Comparison of ENCODE assay signal across 13 mouse cellular contexts in the genomic region with DNA sequence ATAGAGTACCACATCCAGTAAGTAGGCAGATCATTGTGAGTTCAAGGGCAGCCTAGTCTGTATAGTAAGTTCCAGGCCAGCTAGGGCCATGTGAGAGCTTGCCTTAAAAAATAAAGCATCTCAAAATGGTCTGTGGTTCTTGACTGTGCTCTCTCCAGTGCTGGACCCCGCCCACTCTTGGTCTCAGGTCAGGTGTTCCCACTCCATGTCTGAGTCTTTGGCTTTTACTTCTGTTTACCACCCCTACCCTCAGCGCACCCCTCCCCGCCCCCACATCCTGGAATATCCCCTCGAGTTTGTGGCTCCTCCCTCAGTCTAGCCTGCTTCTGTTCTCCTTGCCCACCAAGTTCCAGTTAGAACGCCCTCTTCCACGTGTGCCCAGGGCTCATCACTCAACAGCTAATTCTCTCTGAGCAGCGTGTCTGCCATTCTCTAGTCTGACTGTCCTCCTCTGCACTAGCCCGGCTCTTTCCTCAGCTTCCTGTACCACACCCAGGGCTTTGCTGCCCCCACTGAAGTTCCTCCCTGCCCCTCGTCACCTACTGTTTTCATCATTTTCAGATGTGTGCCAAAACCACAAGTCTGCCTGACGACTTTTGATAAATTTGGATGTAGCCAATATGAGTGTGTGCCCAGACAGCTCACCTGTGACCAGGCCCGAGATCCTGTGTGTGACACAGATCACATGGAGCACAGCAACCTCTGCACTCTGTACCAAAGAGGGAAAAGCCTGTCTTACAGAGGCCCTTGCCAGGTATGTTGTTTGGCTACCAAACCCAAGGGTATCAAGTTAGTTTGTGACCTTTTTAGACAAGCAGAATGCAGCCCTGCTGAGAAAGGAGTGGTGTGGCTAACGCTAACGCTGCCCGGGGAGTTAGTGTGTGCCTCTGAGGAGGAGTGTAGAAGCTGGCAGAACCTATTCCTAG. TPM values are rescaled to one million over a fixed set of nuclear protein-coding genes. Genes with fewer than 3 reads are reported as not detected.
DNase-seq lines count a peak whose midpoint lies in the region; ATAC-seq and TF ChIP-seq lines count a peak whose summit lies in the region.
"Had no signal": no experiment of that assay in that cellular context is flagged by ENCODE, and none has a peak within 500 bp of the region (broad histone marks: within the 10 kb centered on the region; RNA-seq: fewer than 3 reads in every experiment).

No protein-coding gene starts in this region.

- H3K36me3 ChIP-seq in spleen, adult 2 months (ENCODE audit: control insufficient read depth, insufficient read depth, low read length): no peaks in the 10 kb centered on the region
- no peaks in the 10 kb centered on the region for H3K36me3 ChIP-seq in liver, embryonic 16.5 days (ENCODE audit: control insufficient read depth, insufficient read depth)
- no peaks in the 10 kb centered on the region for H3K36me3 ChIP-seq in splenic B cell, adult 2 months (ENCODE audit: control insufficient read depth, insufficient read depth, low read length, poor library complexity, severe bottlenecking)
- H3K36me3 ChIP-seq in midbrain, embryonic 10.5 days: peaks cover 72% of the 10 kb centered on the region
- peaks cover 3% of the 10 kb centered on the region; the same call in 1 of the 2 replicates for H3K36me3 ChIP-seq in intestine, embryonic 16.5 days (ENCODE audit: control insufficient read depth, insufficient read depth, low read length)

- H3K4me3 ChIP-seq in spleen, adult 2 months (ENCODE audit: extremely low read depth, insufficient read depth, insufficient read length): no peak overlapping the region
- H3K4me3 ChIP-seq in liver, embryonic 16.5 days (ENCODE audit: low read depth, low read length): no peak overlapping the region
- H3K4me3 ChIP-seq in midbrain, embryonic 10.5 days: no peak overlapping the region
- no peak overlapping the region for H3K4me3 ChIP-seq in intestine, embryonic 16.5 days (ENCODE audit: low read length)
- H3K4me3 ChIP-seq: midbrain, embryonic 13.5 days had no signal

- no peak for TF ChIP-seq CTCF in spleen, adult 2 months (IDR thresholded peaks at IDR 0.05; ENCODE audit: extremely low read depth, insufficient read depth, insufficient read length, insufficient replicate concordance)

- no peak for TF ChIP-seq POLR2A in spleen, adult 2 months (IDR thresholded peaks at IDR 0.05; ENCODE audit: low read depth, low read length)

- DNase-seq in spleen, adult 2 months (ENCODE audit: low read depth in 1 of 2, low spot score in 2 of 2): peak in 1 of 2 experiments; percentile 13
- DNase-seq in spleen, adult 18-20 months: no peak
- DNase-seq in splenic B cell, adult 2 months (ENCODE audit: low read depth, low spot score): peak; percentile 63
- no peak for DNase-seq in ovary, adult 18-20 months (ENCODE audit: low spot score)
- DNase-seq in midbrain, embryonic 10.5 days (ENCODE audit: low spot score): no peak
- DNase-seq: adrenal gland, postnatal 36 days; cerebellum, postnatal 14 days had no signal

- H3K27ac ChIP-seq in spleen, adult 2 months (ENCODE audit: insufficient read depth, low read length): peak overlapping the region; percentile 48
- peak overlapping the region; percentile 59 for H3K27ac ChIP-seq in liver, embryonic 16.5 days (ENCODE audit: low read length)
- H3K27ac ChIP-seq in midbrain, embryonic 10.5 days (replicated peaks): no peak overlapping the region
- H3K27ac ChIP-seq in intestine, embryonic 16.5 days (ENCODE audit: low read length): no peak overlapping the region
- H3K27ac ChIP-seq: midbrain, embryonic 13.5 days had no signal

- WGBS in spleen, adult 2 months: 20% methylated on average over 14 of the region's 14 CpGs
- WGBS in liver, embryonic 16.5 days (ENCODE audit: insufficient replicate concordance): 29% methylated on average over 14 of the region's 14 CpGs
- 86% methylated on average over 14 of the region's 14 CpGs for WGBS in midbrain, embryonic 10.5 days
- WGBS in intestine, embryonic 16.5 days: 80% methylated on average over 14 of the region's 14 CpGs

- H3K9ac ChIP-seq in liver, embryonic 16.5 days (ENCODE audit: low read depth, low read length): no peak overlapping the region
- H3K9ac ChIP-seq in intestine, embryonic 16.5 days (ENCODE audit: low read depth, low read length): no peak overlapping the region
- H3K9ac ChIP-seq: midbrain, embryonic 13.5 days had no signal

- ATAC-seq in common myeloid progenitor, adult 5-6 weeks (replicated peaks; ENCODE audit: low read depth, poor library complexity, severe bottlenecking): peak; percentile 88
- peak; percentile 47; the same call in 1 of the 2 replicates for ATAC-seq in liver, embryonic 16.5 days (ENCODE audit: low read depth)
- no peak for ATAC-seq in intestine, embryonic 16.5 days
- ATAC-seq: midbrain, embryonic 13.5 days had no signal

- H3K4me1 ChIP-seq in spleen, adult 2 months (ENCODE audit: control insufficient read depth, insufficient read depth, insufficient read length): peaks cover 12% of the 10 kb centered on the region; the same call in 1 of the 2 replicates
- peaks cover 7% of the 10 kb centered on the region for H3K4me1 ChIP-seq in liver, embryonic 16.5 days (ENCODE audit: control insufficient read depth, low read depth, low read length)
- peaks cover 3% of the 10 kb centered on the region; the same call in 1 of the 2 replicates for H3K4me1 ChIP-seq in midbrain, embryonic 10.5 days
- H3K4me1 ChIP-seq in intestine, embryonic 16.5 days (ENCODE audit: control insufficient read depth, insufficient read depth, low read length): no peaks in the 10 kb centered on the region
- H3K4me1 ChIP-seq: midbrain, embryonic 13.5 days had no signal

- H3K27me3 ChIP-seq in spleen, adult 2 months (ENCODE audit: control insufficient read depth, insufficient read depth, low read length): no peaks in the 10 kb centered on the region
- no peaks in the 10 kb centered on the region for H3K27me3 ChIP-seq in liver, embryonic 16.5 days (ENCODE audit: control insufficient read depth, insufficient read depth, low read depth, low read length)
- H3K27me3 ChIP-seq in splenic B cell, adult 2 months (ENCODE audit: control insufficient read depth, insufficient read depth, low read length, poor library complexity, severe bottlenecking): no peaks in the 10 kb centered on the region
- H3K27me3 ChIP-seq in midbrain, embryonic 10.5 days (ENCODE audit: low read depth, poor library complexity, severe bottlenecking): no peaks in the 10 kb centered on the region
- no peaks in the 10 kb centered on the region for H3K27me3 ChIP-seq in intestine, embryonic 16.5 days (replicated peaks; ENCODE audit: control insufficient read depth, insufficient read depth, low read length)
- H3K27me3 ChIP-seq: midbrain, embryonic 13.5 days had no signal

- H3K4me2 ChIP-seq in liver, embryonic 16.5 days (ENCODE audit: low read depth, low read length): peak overlapping the region; percentile 27; the same call in 1 of the 2 replicates
- no peak overlapping the region for H3K4me2 ChIP-seq in intestine, embryonic 16.5 days (ENCODE audit: low read depth, low read length)
- H3K4me2 ChIP-seq: midbrain, embryonic 13.5 days had no signal

- no peaks in the 10 kb centered on the region for H3K9me3 ChIP-seq in liver, embryonic 16.5 days (replicated peaks; ENCODE audit: control insufficient read depth, low read length)
- no peaks in the 10 kb centered on the region for H3K9me3 ChIP-seq in midbrain, embryonic 10.5 days (replicated peaks)
- H3K9me3 ChIP-seq in intestine, embryonic 16.5 days (ENCODE audit: control insufficient read depth, low read length): no peaks in the 10 kb centered on the region
- H3K9me3 ChIP-seq: midbrain, embryonic 13.5 days had no signal

RNA-seq across cellular contexts. Expression of a gene that starts 20.2 kb away (rescaled TPM):
- polyA plus RNA-seq in spleen, adult 2 months (2012; rRNA removed): 13.7 and 19.8 TPM in 2 replicates
- total RNA-seq in common myeloid progenitor, adult 5-6 weeks (2017): 16.3 TPM in 2 replicates
- 60.5 and 66.1 TPM in 2 replicates for polyA plus RNA-seq in liver, embryonic 16.5 days (2015; fragmentation: Nextera tagmentation; extraction: Ambion mirVana)
- 69.2 and 82.3 TPM in 2 replicates for polyA plus RNA-seq in midbrain, embryonic 10.5 days (2016; fragmentation: Nextera tagmentation; extraction: Ambion mirVana)
- 69.4 and 78.5 TPM in 2 replicates for polyA plus RNA-seq in intestine, embryonic 16.5 days (2015; fragmentation: Nextera tagmentation; extraction: Ambion mirVana)

RNA-seq across cellular contexts. Expression of a gene that starts 46.3 kb away (rescaled TPM):
- 0.04 and 0.12 TPM in 2 replicates for polyA plus RNA-seq in spleen, adult 2 months (2012; rRNA removed)
- not detected in 2 replicates for total RNA-seq in common myeloid progenitor, adult 5-6 weeks (2017)
- not detected in 2 replicates for polyA plus RNA-seq in liver, embryonic 16.5 days (2015; fragmentation: Nextera tagmentation; extraction: Ambion mirVana)
- not detected in 2 replicates for polyA plus RNA-seq in midbrain, embryonic 10.5 days (2016; fragmentation: Nextera tagmentation; extraction: Ambion mirVana)
- not detected in 2 replicates for polyA plus RNA-seq in intestine, embryonic 16.5 days (2015; fragmentation: Nextera tagmentation; extraction: Ambion mirVana)
- total RNA-seq: adrenal gland, postnatal 36 days had no signal
- polyA plus RNA-seq: limb, embryonic 11.5 days; midbrain, embryonic 13.5 days; stomach, embryonic 14.5 days had no signal

Comparison
In these comparisons a context has a peak if more than half of its experiments do, and no peak if none do; other contexts are left out.
1. H3K27ac ChIP-seq: peak in spleen, adult 2 months (single experiment) and liver, embryonic 16.5 days (single experiment); none in midbrain, embryonic 10.5 days (single experiment) and intestine, embryonic 16.5 days (single experiment).